Mouse (Mus musculus) lung, embryonic 16.5 days (tissue): Measurements from ENCODE around the gene Rasal1. TPM values are rescaled to one million over a fixed set of nuclear protein-coding genes. Genes with fewer than 3 reads are reported as not detected.

Experiments used
- ATAC-seq: fragments of 200-750 bp; cut with Nextera tagmentation; 2 replicates; pipeline ENCODE4 v1.8.0; 2017; ENCODE audit warnings: low read depth, mild to moderate bottlenecking, moderate library complexity
- H3K27ac ChIP-seq: fragments of 300-500 bp; sonication (generic); 2 replicates; pipeline ENCODE4 v1.5.1; 2014; ENCODE audit warnings: mild to moderate bottlenecking, control low read depth, low read length
- H3K27me3 ChIP-seq: fragments of 300-500 bp; sonication (generic); 2 replicates; pipeline ENCODE4 v1.6.1; 2014; ENCODE audit warnings: low read depth, low read length, mixed read lengths; ENCODE audit not compliant: control insufficient read depth, insufficient read depth
- H3K36me3 ChIP-seq: fragments of 300-500 bp; sonication (generic); 2 replicates; pipeline ENCODE4 v1.6.1; 2014; ENCODE audit warnings: low read length; ENCODE audit not compliant: control insufficient read depth, insufficient read depth
- H3K4me1 ChIP-seq: fragments of 300-500 bp; sonication (generic); replicated peaks from 2 replicates; pipeline ENCODE4 v1.6.1; 2014; ENCODE audit warnings: low read length, mixed read lengths; ENCODE audit not compliant: control insufficient read depth, insufficient read depth
- H3K4me2 ChIP-seq: fragments of 300-500 bp; sonication (generic); 2 replicates; pipeline ENCODE4 v1.6.1; 2014; ENCODE audit warnings: low read depth, low read length, control low read depth
- H3K4me3 ChIP-seq: fragments of 300-500 bp; sonication (generic); 2 replicates; pipeline ENCODE4 v1.5.1; 2014; ENCODE audit warnings: mild to moderate bottlenecking, low read length, control low read depth
- H3K9ac ChIP-seq: fragments of 300-500 bp; sonication (generic); 2 replicates; pipeline ENCODE4 v1.6.1; 2014; ENCODE audit warnings: low read length, control low read depth
- H3K9me3 ChIP-seq: fragments of 300-500 bp; sonication (generic); 2 replicates; pipeline ENCODE4 v1.6.1; 2016; ENCODE audit warnings: low read length; ENCODE audit not compliant: control insufficient read depth
- WGBS: fragments of 180-500 bp; shearing (Covaris S2); extraction: QIAGEN DNeasy Blood & Tissue Kit; methylation state at CpG from one replicate; pipeline ENCODE4 v1.1.7; 2014; 5-methylcytosine and 5-hydroxymethylcytosine counted together
- polyA plus RNA-seq: library from polyadenylated mRNA; unstranded; fragments of >200 nt; fragmentation: Nextera tagmentation; extraction: Ambion mirVana; gene quantifications from 2 replicates; pipeline ENCODE4 v1.2.1, GENCODE M21; 2015

The Rasal1 gene
- polyA plus RNA-seq, 1 experiment from 2014 or later, result 0.44 TPM

- no peaks in the 10 kb centered on the region for H3K36me3 ChIP-seq
- ATAC-seq, result no peak
- no peaks in the 10 kb centered on the region for H3K9me3 ChIP-seq
- H3K4me2 ChIP-seq, result no peak overlapping the region
- H3K4me3 ChIP-seq, result no peak overlapping the region
- 44% methylated on average over 6 of the region's 6 CpGs for WGBS
- peaks cover 4% of the 10 kb centered on the region; the same call in 1 of the 2 replicates for H3K4me1 ChIP-seq
- no peak overlapping the region for H3K9ac ChIP-seq
- H3K27ac ChIP-seq, result no peak overlapping the region
- peaks cover 1% of the 10 kb centered on the region; the same call in 1 of the 2 replicates for H3K27me3 ChIP-seq
Observed at GRCm38 (mm10) chr5:120704421-120704820, 55.8 kb downstream of the Rasal1 start.

- Histone ChIP-seq H3K36me3 (no peaks in the 10 kb centered on the region), H3K27ac (no peak overlapping the region), H3K4me2 (no peak overlapping the region), H3K4me1 (peaks cover 12% of the 10 kb centered on the region), H3K9me3 (no peaks in the 10 kb centered on the region), H3K4me3 (no peak overlapping the region), H3K9ac (no peak overlapping the region), H3K27me3 (peaks cover 22% of the 10 kb centered on the region)
- ATAC-seq, result no peak
- 6% methylated on average over 16 of the region's 16 CpGs for WGBS
Observed at GRCm38 (mm10) chr5:120706541-120706940, 57.9 kb downstream of the Rasal1 start.

GRCm38 (mm10) chr5:120706976-120707375 is 58.4 kb downstream of the Rasal1 start:
- no peak for ATAC-seq
- H3K9me3 ChIP-seq, result no peaks in the 10 kb centered on the region
- H3K27ac ChIP-seq, result no peak overlapping the region
- no peak overlapping the region for H3K4me2 ChIP-seq
- H3K36me3 ChIP-seq, result no peaks in the 10 kb centered on the region
- no peak overlapping the region for H3K4me3 ChIP-seq
- H3K4me1 ChIP-seq, result peaks cover 12% of the 10 kb centered on the region
- H3K9ac ChIP-seq, result no peak overlapping the region
- H3K27me3 ChIP-seq, result peaks cover 27% of the 10 kb centered on the region
- 41% methylated on average over 13 of the region's 13 CpGs for whole genome bisulfite sequencing

- WGBS, result 3% methylated on average over 38 of the region's 40 CpGs
- Histone ChIP-seq H3K4me3 (peak overlapping the region; percentile 42), H3K36me3 (no peaks in the 10 kb centered on the region), H3K27ac (no peak overlapping the region), H3K9me3 (no peaks in the 10 kb centered on the region), H3K27me3 (peaks cover 49% of the 10 kb centered on the region), H3K4me1 (peaks cover 12% of the 10 kb centered on the region), H3K9ac (peak overlapping the region; percentile 29; the same call in 1 of the 2 replicates), H3K4me2 (peak overlapping the region; percentile 60)
- ATAC-seq, result peak; percentile 30; the same call in 1 of the 2 replicates
Observed at GRCm38 (mm10) chr5:120710161-120710825, 61.7 kb downstream of the Rasal1 start.

GRCm38 (mm10) chr5:120710826-120711248 is 62.2 kb downstream of the Rasal1 start:
- H3K27ac ChIP-seq, result no peak overlapping the region
- H3K4me2 ChIP-seq, result peak overlapping the region; percentile 60
- H3K9ac ChIP-seq, result 0 out of 2 replicates have a peak overlapping the region, but pooled peaks have one; percentile 29
- no peak for ATAC-seq
- H3K9me3 ChIP-seq, result no peaks in the 10 kb centered on the region
- WGBS, result 2% methylated on average over 31 of the region's 34 CpGs
- H3K4me3 ChIP-seq, result peak overlapping the region; percentile 42
- H3K36me3 ChIP-seq, result no peaks in the 10 kb centered on the region
- H3K4me1 ChIP-seq, result peaks cover 12% of the 10 kb centered on the region
- peaks cover 49% of the 10 kb centered on the region for H3K27me3 ChIP-seq

- ATAC-seq, result 0 out of 2 replicates have a peak, but pooled peaks have one; percentile 4
- Histone ChIP-seq H3K4me2 (peak overlapping the region; percentile 60), H3K36me3 (no peaks in the 10 kb centered on the region), H3K4me1 (peaks cover 12% of the 10 kb centered on the region), H3K9ac (0 out of 2 replicates have a peak overlapping the region, but pooled peaks have one; percentile 19), H3K9me3 (no peaks in the 10 kb centered on the region), H3K4me3 (peak overlapping the region; percentile 42), H3K27me3 (peaks cover 49% of the 10 kb centered on the region), H3K27ac (no peak overlapping the region)
- WGBS, result 1% methylated on average over 41 of the region's 43 CpGs
Observed at GRCm38 (mm10) chr5:120711416-120711815, 62.8 kb downstream of the Rasal1 start.

- Histone ChIP-seq H3K27ac (no peak within 1 kb of the TSS), H3K4me3 (peak within 1 kb of the TSS; percentile 42), H3K9ac (0 out of 2 replicates have a peak within 1 kb of the TSS, but pooled peaks have one; percentile 19), H3K27me3 (peaks cover 49% of the 10 kb centered on the region), H3K9me3 (no peaks in the 10 kb centered on the region), H3K36me3 (no peaks in the 10 kb centered on the region), H3K4me1 (peaks cover 8% of the 10 kb centered on the region), H3K4me2 (peak within 1 kb of the TSS; percentile 60)
- no peak for ATAC-seq
- 39% methylated on average over 3 of the region's 3 CpGs for WGBS
Observed at GRCm38 (mm10) chr5:120711827-120712226, 63.2 kb downstream of the Rasal1 start, which contains the start of gene Dtx1. TSS of gene Dtx1 (minus strand) at chr5:120711927.

- H3K4me1 ChIP-seq, result peaks cover 8% of the 10 kb centered on the region
- no peaks in the 10 kb centered on the region for H3K9me3 ChIP-seq
- no peaks in the 10 kb centered on the region for H3K36me3 ChIP-seq
- H3K27ac ChIP-seq, result no peak overlapping the region
- no peak overlapping the region for H3K4me3 ChIP-seq
- 60% methylated on average over 8 of the region's 8 CpGs for WGBS
- no peak overlapping the region for H3K4me2 ChIP-seq
- no peak for ATAC-seq
- peaks cover 49% of the 10 kb centered on the region for H3K27me3 ChIP-seq
- H3K9ac ChIP-seq, result no peak overlapping the region
Observed at GRCm38 (mm10) chr5:120712721-120713120, 64.1 kb downstream of the Rasal1 start.

GRCm38 (mm10) chr5:120714314-120714713 is 65.7 kb downstream of the Rasal1 start:
- no peak overlapping the region for H3K4me2 ChIP-seq
- ATAC-seq, result no peak
- 2% methylated on average over 16 of the region's 16 CpGs for WGBS
- H3K9me3 ChIP-seq, result no peaks in the 10 kb centered on the region
- H3K9ac ChIP-seq, result no peak overlapping the region
- no peaks in the 10 kb centered on the region for H3K36me3 ChIP-seq
- H3K27ac ChIP-seq, result no peak overlapping the region
- peaks cover 8% of the 10 kb centered on the region for H3K4me1 ChIP-seq
- peaks cover 49% of the 10 kb centered on the region for H3K27me3 ChIP-seq
- no peak overlapping the region for H3K4me3 ChIP-seq
